In the genomic region with DNA sequence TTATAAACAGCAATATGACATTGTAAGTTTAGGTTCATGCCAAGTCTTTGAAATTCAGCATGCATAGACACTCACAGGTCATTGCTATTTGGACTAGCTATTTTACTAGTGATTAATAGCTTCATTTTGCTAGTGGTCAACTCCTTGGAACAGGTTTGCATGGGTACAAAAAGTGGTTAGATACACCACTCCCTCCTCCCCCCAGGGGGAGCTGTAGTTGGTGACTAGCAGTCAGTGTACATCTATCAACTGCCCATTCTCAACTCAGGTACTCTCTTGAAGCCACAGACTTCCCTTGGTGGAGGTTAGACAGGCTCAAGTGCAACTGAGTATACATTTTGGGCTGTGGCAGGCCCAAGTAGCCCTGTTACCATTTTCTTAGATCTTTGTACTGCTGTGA, we compare ENCODE assay signal across 16 mouse cellular contexts.
DNase-seq lines count a peak whose midpoint lies in the region; ATAC-seq and TF ChIP-seq lines count a peak whose summit lies in the region.
"Had no signal": no experiment of that assay in that cellular context is flagged by ENCODE, and none has a peak within 500 bp of the region (broad histone marks: within the 10 kb centered on the region; RNA-seq: fewer than 3 reads in every experiment).

No protein-coding gene starts in this region.

- no peaks in the 10 kb centered on the region for H3K36me3 ChIP-seq in kidney, postnatal 0 days (ENCODE audit: insufficient read depth, low read length)
- peaks cover 4% of the 10 kb centered on the region; the same call in 1 of the 2 replicates for H3K36me3 ChIP-seq in kidney, embryonic 16.5 days (ENCODE audit: insufficient read depth, low read length)
- no peaks in the 10 kb centered on the region for H3K36me3 ChIP-seq in lung, embryonic 14.5 days (ENCODE audit: insufficient read depth)
- peaks cover 36% of the 10 kb centered on the region for H3K36me3 ChIP-seq in E14TG2a.4 (ENCODE audit: insufficient read depth, low read length)
- H3K36me3 ChIP-seq: forebrain, embryonic 15.5 days had no signal

- no peaks in the 10 kb centered on the region for H3K4me1 ChIP-seq in kidney, postnatal 0 days (replicated peaks; ENCODE audit: insufficient read depth, low read length)
- no peaks in the 10 kb centered on the region for H3K4me1 ChIP-seq in kidney, embryonic 16.5 days (ENCODE audit: insufficient read depth, low read length)
- H3K4me1 ChIP-seq in lung, embryonic 14.5 days (ENCODE audit: insufficient read depth) = no peaks in the 10 kb centered on the region
- no peaks in the 10 kb centered on the region for H3K4me1 ChIP-seq in E14TG2a.4 (replicated peaks; ENCODE audit: low read depth, low read length)
- H3K4me1 ChIP-seq: heart, embryonic 12.5 days; hindbrain, embryonic 13.5 days had no signal

- ATAC-seq in kidney, postnatal 0 days (replicated peaks; ENCODE audit: low FRiP score, low read depth) = no peak
- no peak for ATAC-seq in kidney, embryonic 16.5 days (ENCODE audit: low FRiP score, low TSS enrichment)
- no peak for ATAC-seq in lung, embryonic 14.5 days (ENCODE audit: insufficient read depth)
- ATAC-seq: forebrain, embryonic 15.5 days; hindbrain, postnatal 0 days had no signal

- H3K4me2 ChIP-seq in kidney, postnatal 0 days (ENCODE audit: low read length) = no peak overlapping the region
- no peak overlapping the region for H3K4me2 ChIP-seq in kidney, embryonic 16.5 days (replicated peaks; ENCODE audit: low read depth, low read length)
- H3K4me2 ChIP-seq in lung, embryonic 14.5 days = no peak overlapping the region
- H3K4me2 ChIP-seq: embryonic facial prominence, embryonic 12.5 days; forebrain, embryonic 15.5 days; heart, embryonic 12.5 days; hindbrain, embryonic 13.5 days had no signal

- no peak overlapping the region for H3K27ac ChIP-seq in kidney, postnatal 0 days
- no peak overlapping the region for H3K27ac ChIP-seq in kidney, embryonic 16.5 days (ENCODE audit: low read length)
- H3K27ac ChIP-seq in lung, embryonic 14.5 days (ENCODE audit: low read depth) = no peak overlapping the region
- H3K27ac ChIP-seq: embryonic facial prominence, embryonic 12.5 days; forebrain, embryonic 15.5 days; hindbrain, embryonic 13.5 days; hindbrain, postnatal 0 days had no signal

- no peak overlapping the region for H3K4me3 ChIP-seq in kidney, postnatal 0 days (replicated peaks; ENCODE audit: low read depth, low read length)
- H3K4me3 ChIP-seq in kidney, embryonic 16.5 days (ENCODE audit: low read length) = no peak overlapping the region
- no peak overlapping the region for H3K4me3 ChIP-seq in lung, embryonic 14.5 days (ENCODE audit: low read depth, low read length)
- H3K4me3 ChIP-seq in E14TG2a.4 (replicated peaks; ENCODE audit: low read length) = no peak overlapping the region
- H3K4me3 ChIP-seq: embryonic facial prominence, embryonic 12.5 days; forebrain, embryonic 15.5 days; heart, embryonic 12.5 days; hindbrain, embryonic 13.5 days had no signal

- no peaks in the 10 kb centered on the region for H3K27me3 ChIP-seq in kidney, postnatal 0 days (ENCODE audit: insufficient read depth, low read length)
- H3K27me3 ChIP-seq in kidney, embryonic 16.5 days (ENCODE audit: insufficient read depth, low read length) = no peaks in the 10 kb centered on the region
- H3K27me3 ChIP-seq in lung, embryonic 14.5 days (ENCODE audit: insufficient read depth, low read length) = no peaks in the 10 kb centered on the region
- H3K27me3 ChIP-seq in E14TG2a.4 (ENCODE audit: insufficient read depth, low read length) = no peaks in the 10 kb centered on the region
- H3K27me3 ChIP-seq: embryonic facial prominence, embryonic 12.5 days; forebrain, embryonic 15.5 days; heart, embryonic 12.5 days; hindbrain, embryonic 13.5 days had no signal

- DNase-seq in heart, adult 11 months = peak; percentile 85
- DNase-seq in heart, postnatal 14 days = no peak
- no peak for DNase-seq in kidney, postnatal 0 days (ENCODE audit: low spot score)
- DNase-seq in lung, embryonic 14.5 days = no peak
- no peak for DNase-seq in lung, postnatal 10 days
- no peak for DNase-seq in spleen, adult 18-20 months
- DNase-seq: adrenal gland, adult 8-10 months; embryo, embryonic 11 days; gastrocnemius, postnatal 36 days had no signal

- H3K9me3 ChIP-seq in kidney, postnatal 0 days (replicated peaks; ENCODE audit: low read length) = no peaks in the 10 kb centered on the region
- no peaks in the 10 kb centered on the region for H3K9me3 ChIP-seq in kidney, embryonic 16.5 days (ENCODE audit: low read length)
- no peaks in the 10 kb centered on the region for H3K9me3 ChIP-seq in lung, embryonic 14.5 days (ENCODE audit: low read depth, low read length)
- peaks cover 8% of the 10 kb centered on the region for H3K9me3 ChIP-seq in E14TG2a.4 (ENCODE audit: low read length)
- H3K9me3 ChIP-seq: embryonic facial prominence, embryonic 12.5 days; forebrain, embryonic 15.5 days; heart, embryonic 12.5 days; hindbrain, embryonic 13.5 days had no signal

- TF ChIP-seq CTCF in kidney, postnatal 0 days (IDR thresholded peaks at IDR 0.05; ENCODE audit: low read depth) = peak; percentile 30; the same call in 1 of the 2 replicates
- TF ChIP-seq CTCF in lung, embryonic 14.5 days (IDR thresholded peaks at IDR 0.05; ENCODE audit: low read depth) = 0 out of 2 replicates have a peak, but pooled peaks have one; percentile 15
- TF ChIP-seq CTCF in E14TG2a.4 (conservative IDR thresholded peaks at IDR 0.05; ENCODE audit: low read length) = peak; percentile 11; the same call in 1 of the 2 replicates

- H3K9ac ChIP-seq in kidney, postnatal 0 days (ENCODE audit: low read depth, low read length) = no peak overlapping the region
- H3K9ac ChIP-seq in kidney, embryonic 16.5 days (replicated peaks; ENCODE audit: low read length) = no peak overlapping the region
- no peak overlapping the region for H3K9ac ChIP-seq in lung, embryonic 14.5 days
- H3K9ac ChIP-seq: embryonic facial prominence, embryonic 12.5 days; forebrain, embryonic 15.5 days; heart, embryonic 12.5 days; hindbrain, embryonic 13.5 days had no signal

- intact Hi-C loops in heart, postnatal 14 days (cut with DNase I) = no loop called here
